Mouse (Mus musculus) spleen, adult 2 months (tissue): ENCODE data around the gene Rad51b.

Source experiments
- CTCF ChIP-seq: fragments of 200-500 bp; IDR thresholded peaks from 2 replicates; pipeline ENCODE4 v1.5.1; 2011; ENCODE audit warnings: mild to moderate bottlenecking, inconsistent platforms; ENCODE audit not compliant: insufficient read depth, insufficient read length, insufficient replicate concordance; ENCODE audit errors: extremely low read depth
- POLR2A ChIP-seq: fragments of 200-500 bp; IDR thresholded peaks from 2 replicates; pipeline ENCODE4 v1.6.1; 2011; ENCODE audit warnings: low read depth, low read length, inconsistent platforms

DNA sequence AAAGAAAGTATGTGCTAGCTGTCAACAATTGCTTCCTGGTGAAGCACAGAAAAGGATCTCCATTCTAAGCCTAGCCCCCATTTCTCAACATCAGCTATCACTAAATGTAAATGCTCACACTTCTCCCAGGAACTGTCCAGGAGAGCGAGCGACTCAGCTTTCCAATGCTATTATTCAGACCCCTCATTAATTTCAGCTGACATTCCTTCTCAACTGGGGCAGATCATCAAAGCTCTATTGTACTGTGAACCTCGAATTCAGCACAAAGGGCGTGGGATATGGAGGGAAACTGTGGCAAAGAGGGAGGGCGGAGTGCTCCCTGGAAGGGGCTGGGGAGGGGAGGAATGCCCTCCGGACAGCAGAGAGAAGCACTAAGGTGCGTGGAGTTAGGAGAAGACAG lies 528.8 kb downstream of the Rad51b start:
- TF ChIP-seq POLR2A = no peak
- no peak for TF ChIP-seq CTCF
